Mouse (Mus musculus) limb, embryonic 11.5 days (tissue): Measurements from ENCODE around the gene Grid2ip. TPM values are rescaled to one million over a fixed set of nuclear protein-coding genes. Genes with fewer than 3 reads are reported as not detected.

Experiments used
- ATAC-seq: fragments of 200-750 bp; cut with Nextera tagmentation; 2 replicates; pipeline ENCODE4 v1.8.0; 2017; ENCODE audit warnings: low read depth; ENCODE audit not compliant: insufficient number of reproducible peaks, low FRiP score, low TSS enrichment
- DNase-seq: peaks from one replicate; pipeline ENCODE4 v3.0.0-alpha.2; 2015; ENCODE audit warnings: low spot score
- H3K27ac ChIP-seq: fragments of 300-500 bp; sonication (generic); replicated peaks from 2 replicates; pipeline ENCODE4 v1.5.1; 2014; ENCODE audit warnings: low read depth, mild to moderate bottlenecking, low read length
- H3K27me3 ChIP-seq: fragments of 300-500 bp; sonication (generic); 2 replicates; pipeline ENCODE4 v1.6.1; 2014; ENCODE audit warnings: mild to moderate bottlenecking, low read length, mixed read lengths; ENCODE audit not compliant: control insufficient read depth, insufficient read depth
- H3K36me3 ChIP-seq: fragments of 300-500 bp; sonication (generic); 2 replicates; pipeline ENCODE4 v1.6.1; 2014; ENCODE audit warnings: mild to moderate bottlenecking, low read length, moderate library complexity, mixed read lengths; ENCODE audit not compliant: control insufficient read depth, insufficient read depth
- H3K4me1 ChIP-seq: fragments of 300-500 bp; sonication (generic); 2 replicates; pipeline ENCODE4 v1.6.1; 2014; ENCODE audit warnings: low read length, mixed read lengths; ENCODE audit not compliant: control insufficient read depth, insufficient read depth
- H3K4me2 ChIP-seq: fragments of 300-500 bp; sonication (generic); 2 replicates; pipeline ENCODE4 v1.6.1; 2014; ENCODE audit warnings: low read depth, mild to moderate bottlenecking, moderate library complexity; ENCODE audit not compliant: severe bottlenecking
- H3K4me3 ChIP-seq: fragments of 300-500 bp; sonication (generic); 2 replicates; pipeline ENCODE4 v1.5.1; 2014; ENCODE audit warnings: low read depth, low read length
- H3K9ac ChIP-seq: fragments of 300-500 bp; sonication (generic); 2 replicates; pipeline ENCODE4 v1.6.1; 2014; ENCODE audit warnings: mild to moderate bottlenecking, low read length
- H3K9me3 ChIP-seq: fragments of 300-500 bp; sonication (generic); 2 replicates; pipeline ENCODE4 v1.6.1; 2016; ENCODE audit warnings: low read length; ENCODE audit not compliant: control insufficient read depth
- WGBS: fragments of 180-500 bp; shearing (Covaris S2); extraction: QIAGEN DNeasy Blood & Tissue Kit; methylation state at CpG from one replicate; pipeline ENCODE4 v1.1.7; 2014; 5-methylcytosine and 5-hydroxymethylcytosine counted together
- polyA plus RNA-seq: library from polyadenylated mRNA; unstranded; fragments of >200 nt; fragmentation: Nextera tagmentation; extraction: Ambion mirVana; gene quantifications from 2 replicates; pipeline ENCODE4 v1.2.1, GENCODE M21; 2014

Grid2ip gene
- polyA plus RNA-seq, 1 experiment from 2014 or later: 0.31 TPM

- DNase-seq (no peak), ATAC-seq (no peak)
- Histone ChIP-seq H3K36me3 (peaks cover 18% of the 10 kb centered on the region; the same call in 1 of the 2 replicates), H3K9ac (no peak overlapping the region), H3K4me3 (no peak overlapping the region), H3K27ac (no peak overlapping the region), H3K4me1 (peaks cover 5% of the 10 kb centered on the region; the same call in 1 of the 2 replicates), H3K27me3 (no peaks in the 10 kb centered on the region), H3K4me2 (no peak overlapping the region), H3K9me3 (no peaks in the 10 kb centered on the region)
- 80% methylated on average over 3 of the region's 3 CpGs for WGBS
Measured at GRCm38 (mm10) chr5:143409239-143409638, 52.1 kb downstream of the Grid2ip start.

- 89% methylated on average over 4 of the region's 4 CpGs for WGBS
- Histone ChIP-seq H3K9me3 (no peaks in the 10 kb centered on the region), H3K36me3 (peaks cover 21% of the 10 kb centered on the region; the same call in 1 of the 2 replicates), H3K27me3 (no peaks in the 10 kb centered on the region), H3K9ac (no peak overlapping the region), H3K4me3 (no peak overlapping the region), H3K4me1 (no peaks in the 10 kb centered on the region), H3K27ac (no peak overlapping the region), H3K4me2 (no peak overlapping the region)
- DNase-seq: no peak
- ATAC-seq: no peak
Measured at GRCm38 (mm10) chr5:143410841-143411395, 53.8 kb downstream of the Grid2ip start.

- Histone ChIP-seq H3K9me3 (no peaks in the 10 kb centered on the region), H3K27me3 (no peaks in the 10 kb centered on the region), H3K4me3 (no peak overlapping the region), H3K36me3 (peaks cover 19% of the 10 kb centered on the region), H3K27ac (no peak overlapping the region), H3K9ac (no peak overlapping the region), H3K4me1 (no peaks in the 10 kb centered on the region), H3K4me2 (no peak overlapping the region)
- DNase-seq (no peak), ATAC-seq (no peak)
- WGBS: 80% methylated on average over 4 of the region's 4 CpGs
Measured at GRCm38 (mm10) chr5:143421484-143421883, 64.3 kb downstream of the Grid2ip start.

DNA sequence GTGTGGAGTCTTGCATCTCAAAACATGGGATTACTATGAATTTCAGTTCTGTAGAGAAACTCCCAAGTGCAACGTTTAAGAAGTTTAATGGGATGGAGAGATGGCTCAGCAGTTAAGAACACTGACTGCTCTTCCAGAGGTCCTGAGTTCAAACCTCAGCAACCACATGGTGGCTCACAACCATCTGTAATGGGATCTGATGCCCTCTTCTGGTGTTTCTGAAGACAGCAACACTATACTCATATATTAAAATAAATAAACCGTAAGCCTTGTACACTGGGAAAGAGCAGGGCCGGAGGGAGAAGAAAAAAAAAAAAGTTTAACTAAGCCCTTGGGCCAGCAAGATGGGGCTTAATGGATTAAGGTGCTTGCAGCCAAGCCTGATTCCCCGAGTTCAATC is 65.9 kb downstream of the Grid2ip start:
- Histone ChIP-seq H3K27ac (no peak overlapping the region), H3K36me3 (peaks cover 14% of the 10 kb centered on the region; the same call in 1 of the 2 replicates), H3K4me1 (no peaks in the 10 kb centered on the region), H3K9me3 (no peaks in the 10 kb centered on the region), H3K4me2 (no peak overlapping the region), H3K9ac (no peak overlapping the region), H3K27me3 (no peaks in the 10 kb centered on the region), H3K4me3 (no peak overlapping the region)
- no peak for DNase-seq
- 91% methylated on average over 4 of the region's 4 CpGs for WGBS
- ATAC-seq: no peak

DNA sequence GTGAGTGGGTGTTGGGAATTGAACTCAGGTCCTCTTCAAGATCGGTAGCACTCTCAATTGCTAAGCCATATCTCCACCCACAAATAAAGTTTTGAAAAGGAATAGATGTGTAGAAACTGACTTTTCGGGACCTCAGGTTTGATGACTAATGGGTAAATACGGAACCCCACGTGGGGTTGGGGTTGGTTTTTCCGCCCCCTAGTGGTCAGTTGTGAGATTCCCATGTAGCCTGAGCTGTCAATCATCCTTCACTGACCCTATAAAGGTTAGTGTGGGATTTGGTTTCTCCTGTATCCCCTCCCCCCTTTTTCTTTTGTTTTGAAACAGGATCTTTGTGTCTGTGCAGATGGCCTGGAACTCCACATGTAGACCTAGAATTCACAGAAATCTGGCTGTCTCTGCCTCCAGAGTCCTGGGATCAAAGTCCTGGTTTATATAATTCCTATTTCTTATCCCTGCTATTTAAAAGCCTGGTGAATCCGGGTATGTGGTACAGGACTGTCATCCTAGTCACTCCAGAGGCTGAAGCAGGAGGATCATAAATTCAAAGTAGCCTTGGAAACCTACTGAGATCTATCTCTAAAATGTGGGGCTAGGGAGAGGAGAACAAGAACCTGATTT is 66.9 kb downstream of the Grid2ip start:
- no peak overlapping the region for H3K4me2 ChIP-seq
- no peak overlapping the region for H3K9ac ChIP-seq
- 34% methylated on average over 6 of the region's 6 CpGs for WGBS
- ATAC-seq: no peak
- H3K9me3 ChIP-seq: no peaks in the 10 kb centered on the region
- peak; percentile 68 for DNase-seq
- H3K4me3 ChIP-seq: no peak overlapping the region
- peaks cover 13% of the 10 kb centered on the region; the same call in 1 of the 2 replicates for H3K36me3 ChIP-seq
- no peaks in the 10 kb centered on the region for H3K27me3 ChIP-seq
- no peaks in the 10 kb centered on the region for H3K4me1 ChIP-seq
- no peak overlapping the region for H3K27ac ChIP-seq

GRCm38 (mm10) chr5:143434421-143434820 is 77.3 kb downstream of the Grid2ip start:
- no peak overlapping the region for H3K4me3 ChIP-seq
- ATAC-seq (peak; percentile 39; the same call in 1 of the 2 replicates), DNase-seq (peak; percentile 91)
- H3K27me3 ChIP-seq: no peaks in the 10 kb centered on the region
- no peaks in the 10 kb centered on the region for H3K4me1 ChIP-seq
- no peaks in the 10 kb centered on the region for H3K9me3 ChIP-seq
- H3K27ac ChIP-seq: no peak overlapping the region
- H3K9ac ChIP-seq: no peak overlapping the region
- 2% methylated on average over 4 of the region's 4 CpGs for WGBS
- no peaks in the 10 kb centered on the region for H3K36me3 ChIP-seq
- no peak overlapping the region for H3K4me2 ChIP-seq

- no peak overlapping the region for H3K9ac ChIP-seq
- DNase-seq: peak; percentile 16
- no peaks in the 10 kb centered on the region for H3K9me3 ChIP-seq
- WGBS: 82% methylated on average over 3 of the region's 3 CpGs
- no peak overlapping the region for H3K27ac ChIP-seq
- H3K27me3 ChIP-seq: no peaks in the 10 kb centered on the region
- H3K4me3 ChIP-seq: no peak overlapping the region
- no peaks in the 10 kb centered on the region for H3K36me3 ChIP-seq
- no peak overlapping the region for H3K4me2 ChIP-seq
- ATAC-seq: no peak
- H3K4me1 ChIP-seq: no peaks in the 10 kb centered on the region
Measured at GRCm38 (mm10) chr5:143441298-143441697, 84.2 kb downstream of the Grid2ip start.

DNA sequence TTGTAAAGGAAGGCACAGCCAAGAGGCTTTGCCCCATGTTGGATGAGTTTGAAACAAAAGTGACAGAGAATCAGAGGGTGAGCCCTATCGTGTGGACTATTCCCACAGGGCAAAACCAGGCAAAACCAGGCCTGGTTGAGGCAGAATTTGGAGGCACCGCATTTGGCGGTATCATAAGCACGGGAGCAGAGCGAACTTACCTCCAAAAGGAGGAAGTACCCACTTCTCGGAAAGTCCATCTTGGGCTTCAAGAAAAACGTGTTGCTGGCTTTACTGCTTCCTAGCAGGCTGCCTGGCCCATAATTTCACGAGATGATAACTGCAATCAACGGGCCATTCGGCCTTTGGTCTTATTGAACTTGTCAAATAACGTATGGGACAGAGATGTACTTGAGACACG is 84.6 kb downstream of the Grid2ip start:
- DNase-seq (peak; percentile 13), ATAC-seq (no peak)
- Histone ChIP-seq H3K27ac (no peak overlapping the region), H3K4me2 (no peak overlapping the region), H3K9me3 (no peaks in the 10 kb centered on the region), H3K27me3 (no peaks in the 10 kb centered on the region), H3K4me3 (no peak overlapping the region), H3K4me1 (no peaks in the 10 kb centered on the region), H3K36me3 (no peaks in the 10 kb centered on the region), H3K9ac (no peak overlapping the region)
- 89% methylated on average over 12 of the region's 12 CpGs for WGBS
